Mouse (Mus musculus) bone marrow macrophage, adult 2 months (primary cell): ENCODE measurements around the gene Wscd1.

ENCODE experiments used
- CTCF ChIP-seq: IDR thresholded peaks from 2 replicates; pipeline ENCODE4 v1.5.1; 2012; ENCODE audit warnings: low read depth, mild to moderate bottlenecking, low read length, moderate library complexity
- POLR2A ChIP-seq: IDR thresholded peaks from 2 replicates; pipeline ENCODE4 v1.6.1; 2012; ENCODE audit warnings: mild to moderate bottlenecking, low read depth, low read length, borderline replicate concordance

- TF ChIP-seq CTCF (no peak), POLR2A (no peak)
These were observed 23.1 kb downstream of the Wscd1 start for GRCm38 (mm10) chr11:71772802-71773201.
